Mouse (Mus musculus) naive thymus-derived CD4-positive, alpha-beta T cell, adult 2 months (primary cell): ENCODE measurements around the gene Cyp3a13.
"Not testable (repeated sequence)": the region's sequence is repeated elsewhere in the genome, so short reads cannot be mapped to it uniquely, and the experiment has no call there.

Experiments
- DNase-seq: peaks from one replicate; pipeline ENCODE4 v3.0.0-alpha.2; 2011; ENCODE audit warnings: low read depth

Cyp3a13 gene

GRCm38 (mm10) chr5:137871644-137872380 lies 49.6 kb downstream of the Cyp3a13 start, which contains the start of gene Pilrb2:
TSS of gene Pilrb2 (minus strand) at chr5:137871815.
- not testable (repeated sequence) for DNase-seq

- not testable (repeated sequence) for DNase-seq
Observed at GRCm38 (mm10) chr5:137868600-137868999, 52.8 kb downstream of the Cyp3a13 start.

- DNase-seq, result not testable (repeated sequence)
Observed at GRCm38 (mm10) chr5:137864008-137864407, 57.4 kb downstream of the Cyp3a13 start.

- not testable (repeated sequence) for DNase-seq
Observed at GRCm38 (mm10) chr5:137857960-137858710, 63.3 kb downstream of the Cyp3a13 start, which contains the start of gene Pilrb1. TSS of gene Pilrb1 (minus strand) at chr5:137858106.

GRCm38 (mm10) chr5:137856870-137857269 lies 64.5 kb downstream of the Cyp3a13 start:
- not testable (repeated sequence) for DNase-seq

GRCm38 (mm10) chr5:137854907-137855306 lies 66.5 kb downstream of the Cyp3a13 start:
- not testable (repeated sequence) for DNase-seq

GRCm38 (mm10) chr5:137850313-137850712 lies 71.1 kb downstream of the Cyp3a13 start:
- DNase-seq, result not testable (repeated sequence)
